Mouse (Mus musculus) T-helper 17 cell (primary cell): ENCODE results near the gene Mrps27.

ENCODE experiments used
- in situ Hi-C, 2 experiments: fragments of 300-600 bp; cut with MboI, MseI; formaldehyde crosslinking; loops; 1 replicate in 1 of 2; 2 replicates in 1 of 2; pipeline ENCODE4 v1.15.1; 2025; ENCODE audit warnings: high pct_unique_total_duplicates in 2 of 2

Mrps27 gene

GRCm38 (mm10) chr13:99343876-99344598 lies 549 bp upstream of the Mrps27 start:
- in situ Hi-C loops, result loop anchor here (5.0 to 25.0 kb wide), 2 partner anchors 482 to 1148 kb away; partner anchors contain the start of gene Gtf2h2 (in 1 of the 2)

- in situ Hi-C loops, result loop anchor here (5.0 to 25.0 kb wide), 2 partner anchors 612 to 652 kb away; no protein-coding TSS in a partner anchor
Observed at GRCm38 (mm10) chr13:99350009-99350408, 5.4 kb downstream of the Mrps27 start.

GRCm38 (mm10) chr13:99351186-99351585 lies 6.6 kb downstream of the Mrps27 start:
- in situ Hi-C loops, result loop anchor here (5.0 to 25.0 kb wide), 2 partner anchors 611 to 651 kb away; no protein-coding TSS in a partner anchor

- in situ Hi-C loops, result loop anchor here (5.0 to 25.0 kb wide), 2 partner anchors 611 to 651 kb away; no protein-coding TSS in a partner anchor
Observed at GRCm38 (mm10) chr13:99351596-99351995, 7.0 kb downstream of the Mrps27 start.

- in situ Hi-C loops, result loop anchor here (5.0 to 25.0 kb wide), 2 partner anchors 609 to 649 kb away; no protein-coding TSS in a partner anchor
Observed at GRCm38 (mm10) chr13:99352758-99353489, 8.3 kb downstream of the Mrps27 start.

GRCm38 (mm10) chr13:99353490-99353851 lies 8.9 kb downstream of the Mrps27 start:
- in situ Hi-C loops, result loop anchor here (5.0 to 25.0 kb wide), 2 partner anchors 609 to 649 kb away; no protein-coding TSS in a partner anchor

- in situ Hi-C loops, result loop anchor here in 1 of 2 experiments (25.0 kb wide), 1 partner anchor 607 kb away; no protein-coding TSS in a partner anchor
Observed at GRCm38 (mm10) chr13:99355072-99355471, 10.5 kb downstream of the Mrps27 start.

- in situ Hi-C loops, result loop anchor here in 1 of 2 experiments (25.0 kb wide), 1 partner anchor 606 kb away; no protein-coding TSS in a partner anchor
Observed at GRCm38 (mm10) chr13:99355861-99356260, 11.3 kb downstream of the Mrps27 start.

- in situ Hi-C loops, result loop anchor here in 1 of 2 experiments (25.0 kb wide), 1 partner anchor 606 kb away; no protein-coding TSS in a partner anchor
Observed at GRCm38 (mm10) chr13:99356428-99357265, 12.1 kb downstream of the Mrps27 start.

GRCm38 (mm10) chr13:99358921-99359320 lies 14.3 kb downstream of the Mrps27 start:
- in situ Hi-C loops, result loop anchor here in 1 of 2 experiments (25.0 kb wide), 1 partner anchor 603 kb away; no protein-coding TSS in a partner anchor

GRCm38 (mm10) chr13:99363866-99364265 lies 19.3 kb downstream of the Mrps27 start:
- in situ Hi-C loops, result loop anchor here in 1 of 2 experiments (25.0 kb wide), 1 partner anchor 598 kb away; no protein-coding TSS in a partner anchor

- in situ Hi-C loops, result loop anchor here (5.0 to 25.0 kb wide), 2 partner anchors 471 to 596 kb away; no protein-coding TSS in a partner anchor
Observed at GRCm38 (mm10) chr13:99366422-99367175, 22.0 kb downstream of the Mrps27 start.

GRCm38 (mm10) chr13:99367554-99368174 lies 23.1 kb downstream of the Mrps27 start:
- in situ Hi-C loops, result loop anchor here (5.0 to 25.0 kb wide), 2 partner anchors 470 to 595 kb away; no protein-coding TSS in a partner anchor

GRCm38 (mm10) chr13:99369103-99369502 lies 24.5 kb downstream of the Mrps27 start:
- in situ Hi-C loops, result loop anchor here (5.0 to 25.0 kb wide), 2 partner anchors 468 to 593 kb away; no protein-coding TSS in a partner anchor

- in situ Hi-C loops, result loop anchor here in 1 of 2 experiments (5.0 to 25.0 kb wide), 2 partner anchors 476 to 591 kb away; no protein-coding TSS in a partner anchor
Observed at GRCm38 (mm10) chr13:99371285-99371684, 26.7 kb downstream of the Mrps27 start.

GRCm38 (mm10) chr13:99373684-99374083 lies 29.1 kb downstream of the Mrps27 start:
- in situ Hi-C loops, result loop anchor here in 1 of 2 experiments (5.0 to 25.0 kb wide), 2 partner anchors 474 to 589 kb away; no protein-coding TSS in a partner anchor

GRCm38 (mm10) chr13:99374191-99374590 lies 29.6 kb downstream of the Mrps27 start:
- in situ Hi-C loops, result loop anchor here in 1 of 2 experiments (5.0 to 25.0 kb wide), 2 partner anchors 473 to 588 kb away; no protein-coding TSS in a partner anchor

- in situ Hi-C loops, result no loop called here
Observed at GRCm38 (mm10) chr13:99375550-99375949, 31.0 kb downstream of the Mrps27 start.

- in situ Hi-C loops, result no loop called here
Observed at GRCm38 (mm10) chr13:99377055-99377454, 32.5 kb downstream of the Mrps27 start.
